Mouse (Mus musculus) neural tube, embryonic 11.5 days (tissue): Measurements from ENCODE around the gene Gm2a. TPM values are rescaled to one million over a fixed set of nuclear protein-coding genes. Genes with fewer than 3 reads are reported as not detected.

Experiments
- ATAC-seq: fragments of 200-750 bp; cut with Nextera tagmentation; 2 replicates; pipeline ENCODE4 v1.8.0; 2017; ENCODE audit warnings: moderate number of reproducible peaks, mild to moderate bottlenecking, moderate TSS enrichment, moderate library complexity; ENCODE audit not compliant: insufficient read depth, low FRiP score, low TSS enrichment
- DNase-seq: peaks from one replicate; pipeline ENCODE4 v3.0.0-alpha.2; 2015; ENCODE audit warnings: low spot score
- H3K27ac ChIP-seq: fragments of 300-500 bp; sonication (generic); 2 replicates; pipeline ENCODE4 v1.5.1; 2014; ENCODE audit warnings: low read depth, mild to moderate bottlenecking, low read length
- H3K27me3 ChIP-seq: fragments of 300-500 bp; sonication (generic); 2 replicates; pipeline ENCODE4 v1.6.1; 2014; ENCODE audit warnings: mild to moderate bottlenecking, low read length, mixed read lengths; ENCODE audit not compliant: control insufficient read depth, insufficient read depth
- H3K36me3 ChIP-seq: fragments of 300-500 bp; sonication (generic); 2 replicates; pipeline ENCODE4 v1.6.1; 2014; ENCODE audit warnings: mild to moderate bottlenecking, low read length, moderate library complexity, mixed read lengths; ENCODE audit not compliant: control insufficient read depth, insufficient read depth
- H3K4me1 ChIP-seq: fragments of 300-500 bp; sonication (generic); 2 replicates; pipeline ENCODE4 v1.6.1; 2014; ENCODE audit warnings: low read length, mixed read lengths; ENCODE audit not compliant: control insufficient read depth, insufficient read depth
- H3K4me2 ChIP-seq: fragments of 300-500 bp; sonication (generic); 2 replicates; pipeline ENCODE4 v1.6.1; 2014; ENCODE audit warnings: low read depth, mild to moderate bottlenecking, moderate library complexity
- H3K4me3 ChIP-seq: fragments of 300-500 bp; sonication (generic); 2 replicates; pipeline ENCODE4 v1.5.1; 2014; ENCODE audit warnings: low read depth, low read length
- H3K9ac ChIP-seq: fragments of 300-500 bp; sonication (generic); 2 replicates; pipeline ENCODE4 v1.6.1; 2014; ENCODE audit warnings: mild to moderate bottlenecking, low read length
- H3K9me3 ChIP-seq: fragments of 300-500 bp; sonication (generic); 2 replicates; pipeline ENCODE4 v1.6.1; 2016; ENCODE audit warnings: low read length; ENCODE audit not compliant: control insufficient read depth
- WGBS: fragments of 180-500 bp; shearing (Covaris S2); extraction: QIAGEN DNeasy Blood & Tissue Kit; methylation state at CpG from one replicate; pipeline ENCODE4 v1.1.7; 2014; 5-methylcytosine and 5-hydroxymethylcytosine counted together
- polyA plus RNA-seq: library from polyadenylated mRNA; unstranded; fragments of >200 nt; fragmentation: Nextera tagmentation; extraction: Ambion mirVana; gene quantifications from 2 replicates; pipeline ENCODE4 v1.2.1, GENCODE M21; 2014

Gene Gm2a
- polyA plus RNA-seq, 1 experiment from 2014 or later, result 13.6 TPM

GRCm38 (mm10) chr11:55073191-55073590 is 24.7 kb upstream of the Gm2a start:
- Histone ChIP-seq H3K27me3 (0 out of 2 replicates have a peak, but pooled peaks cover under 1% of the 10 kb centered on the region), H3K36me3 (no peaks in the 10 kb centered on the region), H3K9me3 (no peaks in the 10 kb centered on the region), H3K4me3 (no peak overlapping the region), H3K4me1 (peaks cover 9% of the 10 kb centered on the region), H3K4me2 (no peak overlapping the region), H3K27ac (no peak overlapping the region), H3K9ac (no peak overlapping the region)
- 81% methylated on average over 10 of the region's 10 CpGs for WGBS
- no peak for DNase-seq
- ATAC-seq, result no peak

GRCm38 (mm10) chr11:55075602-55076001 is 22.3 kb upstream of the Gm2a start:
- H3K4me3 ChIP-seq, result no peak overlapping the region
- 85% methylated on average over 2 of the region's 2 CpGs for WGBS
- no peak overlapping the region for H3K9ac ChIP-seq
- 0 out of 2 replicates have a peak, but pooled peaks cover 4% of the 10 kb centered on the region for H3K27me3 ChIP-seq
- H3K36me3 ChIP-seq, result no peaks in the 10 kb centered on the region
- ATAC-seq (no peak), DNase-seq (no peak)
- H3K27ac ChIP-seq, result no peak overlapping the region
- H3K4me2 ChIP-seq, result no peak overlapping the region
- no peaks in the 10 kb centered on the region for H3K9me3 ChIP-seq
- peaks cover 11% of the 10 kb centered on the region for H3K4me1 ChIP-seq

- H3K27ac ChIP-seq, result no peak overlapping the region
- no peak overlapping the region for H3K4me2 ChIP-seq
- H3K9ac ChIP-seq, result no peak overlapping the region
- 86% methylated on average over 5 of the region's 5 CpGs for WGBS
- H3K4me3 ChIP-seq, result no peak overlapping the region
- 0 out of 2 replicates have a peak, but pooled peaks cover 4% of the 10 kb centered on the region for H3K27me3 ChIP-seq
- no peak for DNase-seq
- H3K4me1 ChIP-seq, result peaks cover 11% of the 10 kb centered on the region
- H3K9me3 ChIP-seq, result no peaks in the 10 kb centered on the region
- H3K36me3 ChIP-seq, result no peaks in the 10 kb centered on the region
- no peak for ATAC-seq
Measured at GRCm38 (mm10) chr11:55076234-55076633, 21.7 kb upstream of the Gm2a start.

- under 1% methylated on average over 50 of the region's 50 CpGs for WGBS
- no peaks in the 10 kb centered on the region for H3K36me3 ChIP-seq
Measured at GRCm38 (mm10) chr11:55077331-55078231, 20.3 kb upstream of the Gm2a start, which contains the start of gene Ccdc69. Ccdc69 (minus strand) TSS chr11:55078131.

GRCm38 (mm10) chr11:55078502-55078901 is 19.4 kb upstream of the Gm2a start:
- Histone ChIP-seq H3K4me3 (no peak overlapping the region), H3K9me3 (no peaks in the 10 kb centered on the region), H3K9ac (no peak overlapping the region), H3K36me3 (no peaks in the 10 kb centered on the region), H3K27me3 (0 out of 2 replicates have a peak, but pooled peaks cover 4% of the 10 kb centered on the region), H3K4me1 (peaks cover 11% of the 10 kb centered on the region), H3K27ac (no peak overlapping the region), H3K4me2 (0 out of 2 replicates have a peak overlapping the region, but pooled peaks have one; percentile 94)
- ATAC-seq (no peak), DNase-seq (no peak)
- 66% methylated on average over 3 of the region's 3 CpGs for WGBS

More at GRCm38 (mm10) chr11:55077331-55078231, 20.3 kb upstream of the Gm2a start, which contains the start of gene Ccdc69:
- DNase-seq (peak; percentile 65), ATAC-seq (0 out of 2 replicates have a peak, but pooled peaks have one; percentile 53)
- Histone ChIP-seq H3K9ac (peak within 1 kb of the TSS; percentile 63), H3K27me3 (0 out of 2 replicates have a peak, but pooled peaks cover 4% of the 10 kb centered on the region), H3K4me3 (peak within 1 kb of the TSS; percentile 38), H3K4me1 (peaks cover 11% of the 10 kb centered on the region), H3K27ac (no peak within 1 kb of the TSS), H3K4me2 (peak within 1 kb of the TSS; percentile 94), H3K9me3 (no peaks in the 10 kb centered on the region)

GRCm38 (mm10) chr11:55079180-55079579 is 18.7 kb upstream of the Gm2a start:
- 0 out of 2 replicates have a peak, but pooled peaks cover 4% of the 10 kb centered on the region for H3K27me3 ChIP-seq
- H3K4me3 ChIP-seq, result no peak overlapping the region
- H3K36me3 ChIP-seq, result no peaks in the 10 kb centered on the region
- ATAC-seq (no peak), DNase-seq (no peak)
- no peak overlapping the region for H3K4me2 ChIP-seq
- H3K4me1 ChIP-seq, result peaks cover 11% of the 10 kb centered on the region
- no peaks in the 10 kb centered on the region for H3K9me3 ChIP-seq
- no peak overlapping the region for H3K9ac ChIP-seq
- no peak overlapping the region for H3K27ac ChIP-seq
- 72% methylated on average over 4 of the region's 4 CpGs for WGBS

GRCm38 (mm10) chr11:55081206-55081605 is 16.7 kb upstream of the Gm2a start:
- H3K4me1 ChIP-seq, result peaks cover 11% of the 10 kb centered on the region
- ATAC-seq, result no peak

GRCm38 (mm10) chr11:55084629-55085028 is 13.3 kb upstream of the Gm2a start:
- no peak for DNase-seq
- 75% methylated on average over 4 of the region's 4 CpGs for WGBS
- no peaks in the 10 kb centered on the region for H3K9me3 ChIP-seq
- H3K4me2 ChIP-seq, result no peak overlapping the region
- H3K4me1 ChIP-seq, result no peaks in the 10 kb centered on the region
- no peak overlapping the region for H3K9ac ChIP-seq
- no peak for ATAC-seq
- H3K36me3 ChIP-seq, result no peaks in the 10 kb centered on the region
- no peak overlapping the region for H3K27ac ChIP-seq
- H3K4me3 ChIP-seq, result no peak overlapping the region
- H3K27me3 ChIP-seq, result no peaks in the 10 kb centered on the region

More at GRCm38 (mm10) chr11:55081206-55081605, 16.7 kb upstream of the Gm2a start:
- DNase-seq, result no peak
- no peaks in the 10 kb centered on the region for H3K9me3 ChIP-seq
- 0 out of 2 replicates have a peak, but pooled peaks cover 4% of the 10 kb centered on the region for H3K27me3 ChIP-seq
- no peak overlapping the region for H3K4me3 ChIP-seq
- H3K27ac ChIP-seq, result no peak overlapping the region
- WGBS, result 93% methylated on average over 9 of the region's 9 CpGs
- H3K36me3 ChIP-seq, result no peaks in the 10 kb centered on the region
- no peak overlapping the region for H3K4me2 ChIP-seq
- no peak overlapping the region for H3K9ac ChIP-seq
